Mouse (Mus musculus): Measurements from ENCODE around the gene Tmbim6. TPM values are rescaled to one million over a fixed set of nuclear protein-coding genes. Genes with fewer than 3 reads are reported as not detected.
A peak's percentile ranks its signal among the peaks of the same experiment; 100 is the strongest.

Gene Tmbim6
- total and polyA plus RNA-seq, 3 experiments: 91.2 to 239 (median 125) TPM

- no peaks in the 10 kb centered on the region for H3K9me3 ChIP-seq (replicated peaks)
- ATAC-seq (ENCODE audit: extremely low read depth, insufficient number of reproducible peaks, low FRiP score, poor library complexity, severe bottlenecking) (no peak), DNase-seq (ENCODE audit: low spot score) (no peak)
- no peak overlapping the region for H3K4me3 ChIP-seq (ENCODE audit: low read depth, low read length)
- H3K36me3 ChIP-seq (replicated peaks): peaks cover 9% of the 10 kb centered on the region
- H3K4me1 ChIP-seq (ENCODE audit: insufficient read depth, low read depth, low read length): peaks cover 40% of the 10 kb centered on the region
- H3K27me3 ChIP-seq (ENCODE audit: insufficient read depth, low read length): no peaks in the 10 kb centered on the region
- no peak for TF ChIP-seq TAL1 (conservative IDR thresholded peaks at IDR 0.05; ENCODE audit: low read depth, low read length)
- no peak for TF ChIP-seq CTCF (IDR thresholded peaks at IDR 0.05; ENCODE audit: low read depth, low read length)
- TF ChIP-seq GATA1 (IDR thresholded peaks at IDR 0.05; ENCODE audit: borderline replicate concordance, low read length): no peak
- TF ChIP-seq POLR2AphosphoS5 (IDR thresholded peaks at IDR 0.05; ENCODE audit: insufficient replicate concordance, low read depth, low read length): no peak
- no peak for TF ChIP-seq GATA2 (IDR thresholded peaks at IDR 0.05; ENCODE audit: borderline replicate concordance, low read depth, low read length)
Measured at GRCm38 (mm10) chr15:99390472-99391401, 1.9 kb upstream of the Tmbim6 start.

- ATAC-seq (ENCODE audit: extremely low read depth, insufficient number of reproducible peaks, low FRiP score, poor library complexity, severe bottlenecking) (no peak), DNase-seq (ENCODE audit: low spot score) (no peak)
- peak overlapping the region; percentile 95; the same call in 1 of the 2 replicates for H3K4me3 ChIP-seq (ENCODE audit: low read depth, low read length)
- H3K36me3 ChIP-seq (replicated peaks): peaks cover 16% of the 10 kb centered on the region
- H3K27me3 ChIP-seq (ENCODE audit: insufficient read depth, low read length): no peaks in the 10 kb centered on the region
- no peak for TF ChIP-seq TAL1 (conservative IDR thresholded peaks at IDR 0.05; ENCODE audit: low read depth, low read length)
- no peak for TF ChIP-seq POLR2AphosphoS5 (IDR thresholded peaks at IDR 0.05; ENCODE audit: insufficient replicate concordance, low read depth, low read length)
- TF ChIP-seq GATA1 (IDR thresholded peaks at IDR 0.05; ENCODE audit: borderline replicate concordance, low read length): no peak
- TF ChIP-seq CTCF (IDR thresholded peaks at IDR 0.05; ENCODE audit: low read depth, low read length): no peak
- TF ChIP-seq GATA2 (IDR thresholded peaks at IDR 0.05; ENCODE audit: borderline replicate concordance, low read depth, low read length): no peak
- H3K9me3 ChIP-seq (replicated peaks): no peaks in the 10 kb centered on the region
- H3K4me1 ChIP-seq (ENCODE audit: insufficient read depth, low read depth, low read length): peaks cover 52% of the 10 kb centered on the region
Measured at GRCm38 (mm10) chr15:99391975-99392374, 707 bp upstream of the Tmbim6 start.

GRCm38 (mm10) chr15:99393386-99394252 is 937 bp downstream of the Tmbim6 start:
- ATAC-seq (ENCODE audit: extremely low read depth, insufficient number of reproducible peaks, low FRiP score, poor library complexity, severe bottlenecking): no peak
- peak; percentile 74 for DNase-seq (ENCODE audit: low spot score)
- TF ChIP-seq GATA2 (IDR thresholded peaks at IDR 0.05; ENCODE audit: borderline replicate concordance, low read depth, low read length): no peak
- TF ChIP-seq TAL1 (conservative IDR thresholded peaks at IDR 0.05; ENCODE audit: low read depth, low read length): no peak
- no peak for TF ChIP-seq CTCF (IDR thresholded peaks at IDR 0.05; ENCODE audit: low read depth, low read length)
- TF ChIP-seq POLR2AphosphoS5 (IDR thresholded peaks at IDR 0.05; ENCODE audit: insufficient replicate concordance, low read depth, low read length): no peak
- TF ChIP-seq GATA1 (IDR thresholded peaks at IDR 0.05; ENCODE audit: borderline replicate concordance, low read length): no peak
- Histone ChIP-seq H3K4me3 (ENCODE audit: low read depth, low read length) (peak overlapping the region; percentile 95), H3K36me3 (replicated peaks) (peaks cover 22% of the 10 kb centered on the region), H3K9me3 (replicated peaks) (no peaks in the 10 kb centered on the region), H3K27me3 (ENCODE audit: insufficient read depth, low read length) (no peaks in the 10 kb centered on the region), H3K4me1 (ENCODE audit: insufficient read depth, low read depth, low read length) (peaks cover 52% of the 10 kb centered on the region)

- Histone ChIP-seq H3K4me1 (ENCODE audit: insufficient read depth, low read depth, low read length) (peaks cover 69% of the 10 kb centered on the region), H3K9me3 (replicated peaks) (no peaks in the 10 kb centered on the region), H3K4me3 (ENCODE audit: low read depth, low read length) (no peak overlapping the region), H3K36me3 (replicated peaks) (peaks cover 49% of the 10 kb centered on the region), H3K27me3 (ENCODE audit: insufficient read depth, low read length) (no peaks in the 10 kb centered on the region)
- no peak for DNase-seq (ENCODE audit: low spot score)
- TF ChIP-seq POLR2AphosphoS5 (IDR thresholded peaks at IDR 0.05; ENCODE audit: insufficient replicate concordance, low read depth, low read length) (no peak), GATA1 (IDR thresholded peaks at IDR 0.05; ENCODE audit: borderline replicate concordance, low read length) (no peak), TAL1 (conservative IDR thresholded peaks at IDR 0.05; ENCODE audit: low read depth, low read length) (no peak), GATA2 (IDR thresholded peaks at IDR 0.05; ENCODE audit: borderline replicate concordance, low read depth, low read length) (no peak), CTCF (IDR thresholded peaks at IDR 0.05; ENCODE audit: low read depth, low read length) (no peak)
- no peak for ATAC-seq (ENCODE audit: extremely low read depth, insufficient number of reproducible peaks, low FRiP score, poor library complexity, severe bottlenecking)
Measured at GRCm38 (mm10) chr15:99396462-99396861, 3.8 kb downstream of the Tmbim6 start.

- no peak for ATAC-seq (ENCODE audit: extremely low read depth, insufficient number of reproducible peaks, low FRiP score, poor library complexity, severe bottlenecking)
- no peak for DNase-seq (ENCODE audit: low spot score)
- no peak for TF ChIP-seq GATA1 (IDR thresholded peaks at IDR 0.05; ENCODE audit: borderline replicate concordance, low read length)
- no peak for TF ChIP-seq POLR2AphosphoS5 (IDR thresholded peaks at IDR 0.05; ENCODE audit: insufficient replicate concordance, low read depth, low read length)
- TF ChIP-seq CTCF (IDR thresholded peaks at IDR 0.05; ENCODE audit: low read depth, low read length): no peak
- H3K27me3 ChIP-seq (ENCODE audit: insufficient read depth, low read length): no peaks in the 10 kb centered on the region
- H3K4me3 ChIP-seq (ENCODE audit: low read depth, low read length): no peak overlapping the region
- peaks cover 65% of the 10 kb centered on the region for H3K4me1 ChIP-seq (ENCODE audit: insufficient read depth, low read depth, low read length)
- no peaks in the 10 kb centered on the region for H3K9me3 ChIP-seq (replicated peaks)
- H3K36me3 ChIP-seq (replicated peaks): peaks cover 52% of the 10 kb centered on the region
Measured at GRCm38 (mm10) chr15:99396875-99397274, 4.2 kb downstream of the Tmbim6 start.

GRCm38 (mm10) chr15:99397622-99398021 is 4.9 kb downstream of the Tmbim6 start:
- no peak for DNase-seq (ENCODE audit: low spot score)
- peaks cover 59% of the 10 kb centered on the region for H3K4me1 ChIP-seq (ENCODE audit: insufficient read depth, low read depth, low read length)
- ATAC-seq (ENCODE audit: extremely low read depth, insufficient number of reproducible peaks, low FRiP score, poor library complexity, severe bottlenecking): no peak
- H3K27me3 ChIP-seq (ENCODE audit: insufficient read depth, low read length): no peaks in the 10 kb centered on the region
- TF ChIP-seq GATA2 (IDR thresholded peaks at IDR 0.05; ENCODE audit: borderline replicate concordance, low read depth, low read length) (no peak), GATA1 (IDR thresholded peaks at IDR 0.05; ENCODE audit: borderline replicate concordance, low read length) (no peak), POLR2AphosphoS5 (IDR thresholded peaks at IDR 0.05; ENCODE audit: insufficient replicate concordance, low read depth, low read length) (no peak), TAL1 (conservative IDR thresholded peaks at IDR 0.05; ENCODE audit: low read depth, low read length) (no peak), CTCF (IDR thresholded peaks at IDR 0.05; ENCODE audit: low read depth, low read length) (no peak)
- no peaks in the 10 kb centered on the region for H3K9me3 ChIP-seq (replicated peaks)
- H3K4me3 ChIP-seq (ENCODE audit: low read depth, low read length): no peak overlapping the region
- peaks cover 59% of the 10 kb centered on the region for H3K36me3 ChIP-seq (replicated peaks)
